Mouse (Mus musculus): Measurements from ENCODE around the gene Acad10.

The Acad10 gene

GRCm38 (mm10) chr5:121595758-121596157, 64.6 kb downstream of the Acad10 start:
- no peak for DNase-seq

- DNase-seq: no peak
Measured at GRCm38 (mm10) chr5:121594714-121595313, 65.5 kb downstream of the Acad10 start.

GRCm38 (mm10) chr5:121593451-121594401, 66.6 kb downstream of the Acad10 start, which contains the start of gene Aldh2:
TSS of gene Aldh2 (minus strand) at chr5:121593824.
- DNase-seq: peak; percentile 77 to 87

- no peak for DNase-seq
Measured at GRCm38 (mm10) chr5:121592816-121593407, 67.4 kb downstream of the Acad10 start.

GRCm38 (mm10) chr5:121592064-121592815, 68.1 kb downstream of the Acad10 start:
- no peak for DNase-seq

- DNase-seq: no peak
Measured at GRCm38 (mm10) chr5:121591417-121592063, 68.8 kb downstream of the Acad10 start.

GRCm38 (mm10) chr5:121589928-121590327, 70.4 kb downstream of the Acad10 start:
- no peak for DNase-seq

- DNase-seq: peak; percentile 46 to 57
Measured at GRCm38 (mm10) chr5:121586400-121587039, 73.8 kb downstream of the Acad10 start.

- DNase-seq: no peak
Measured at GRCm38 (mm10) chr5:121585699-121586098, 74.6 kb downstream of the Acad10 start.

- no peak for DNase-seq
Measured at GRCm38 (mm10) chr5:121585005-121585404, 75.3 kb downstream of the Acad10 start.

- DNase-seq: peak; percentile 66 to 70
Measured at GRCm38 (mm10) chr5:121583765-121584501, 76.4 kb downstream of the Acad10 start.

- DNase-seq: no peak
Measured at GRCm38 (mm10) chr5:121581945-121582344, 78.4 kb downstream of the Acad10 start.

GRCm38 (mm10) chr5:121576927-121577488, 83.3 kb downstream of the Acad10 start:
- DNase-seq: no peak

- no peak for DNase-seq
Measured at GRCm38 (mm10) chr5:121575867-121576266, 84.4 kb downstream of the Acad10 start.

- peak in 1 of 2 experiments; percentile 21 for DNase-seq
Measured at GRCm38 (mm10) chr5:121574145-121574544, 86.2 kb downstream of the Acad10 start.
